Mouse (Mus musculus): ENCODE results near the gene Rsrc1.

- no peak for TF ChIP-seq POLR2A (IDR thresholded peaks at IDR 0.05; ENCODE audit: control insufficient read depth, low read depth, low read length)
- TF ChIP-seq CTCF (IDR thresholded peaks at IDR 0.05; ENCODE audit: control insufficient read depth, insufficient read depth, insufficient replicate concordance, low read depth, low read length): no peak
Observed at GRCm38 (mm10) chr3:67372781-67373180, 391.6 kb downstream of the Rsrc1 start.

Measured in testis, adult 2 months (tissue).